Mouse (Mus musculus) activated CD4-positive, CD25-positive, alpha-beta regulatory T cell, adult 4 months (primary cell): Measurements from ENCODE around the gene Ceacam18. TPM values are rescaled to one million over a fixed set of nuclear protein-coding genes. Genes with fewer than 3 reads are reported as not detected.
A peak's percentile ranks its signal among the peaks of the same experiment; 100 is the strongest.
"Not testable (repeated sequence)": the region's sequence is repeated elsewhere in the genome, so short reads cannot be mapped to it uniquely, and the experiment has no call there.

Experiments used
- ATAC-seq: one replicate; pipeline ENCODE4 v1.8.0; 2017
- polyA plus RNA-seq, 2 experiments: library from polyadenylated mRNA; unstranded; fragments of 100-300 nt; shearing (Covaris generic); gene quantifications; one replicate each; pipeline ENCODE4 v1.2.1; 2017

Ceacam18 gene
- polyA plus RNA-seq, 2 experiments from 2014 or later, result not detected

DNA sequence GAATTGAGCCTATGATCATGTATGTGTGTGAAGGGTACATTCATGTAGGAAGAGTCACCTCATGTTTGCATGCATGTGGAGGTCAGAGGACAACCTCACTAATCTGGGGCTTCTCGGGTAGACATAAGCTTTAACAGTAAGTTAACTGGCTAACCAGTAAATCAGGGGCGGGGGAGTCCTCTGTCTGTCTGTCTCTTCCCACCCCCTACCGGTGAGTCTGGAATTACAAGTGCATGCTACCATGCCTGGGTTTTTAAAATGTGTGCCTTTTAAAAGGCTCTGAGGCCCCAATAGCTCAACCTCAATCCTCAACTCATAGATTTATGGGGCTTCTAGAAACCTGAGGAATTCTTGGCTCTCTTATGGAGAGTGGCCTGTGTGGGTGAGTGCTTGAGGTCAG lies 34.1 kb downstream of the Ceacam18 start:
- no peak for ATAC-seq

DNA sequence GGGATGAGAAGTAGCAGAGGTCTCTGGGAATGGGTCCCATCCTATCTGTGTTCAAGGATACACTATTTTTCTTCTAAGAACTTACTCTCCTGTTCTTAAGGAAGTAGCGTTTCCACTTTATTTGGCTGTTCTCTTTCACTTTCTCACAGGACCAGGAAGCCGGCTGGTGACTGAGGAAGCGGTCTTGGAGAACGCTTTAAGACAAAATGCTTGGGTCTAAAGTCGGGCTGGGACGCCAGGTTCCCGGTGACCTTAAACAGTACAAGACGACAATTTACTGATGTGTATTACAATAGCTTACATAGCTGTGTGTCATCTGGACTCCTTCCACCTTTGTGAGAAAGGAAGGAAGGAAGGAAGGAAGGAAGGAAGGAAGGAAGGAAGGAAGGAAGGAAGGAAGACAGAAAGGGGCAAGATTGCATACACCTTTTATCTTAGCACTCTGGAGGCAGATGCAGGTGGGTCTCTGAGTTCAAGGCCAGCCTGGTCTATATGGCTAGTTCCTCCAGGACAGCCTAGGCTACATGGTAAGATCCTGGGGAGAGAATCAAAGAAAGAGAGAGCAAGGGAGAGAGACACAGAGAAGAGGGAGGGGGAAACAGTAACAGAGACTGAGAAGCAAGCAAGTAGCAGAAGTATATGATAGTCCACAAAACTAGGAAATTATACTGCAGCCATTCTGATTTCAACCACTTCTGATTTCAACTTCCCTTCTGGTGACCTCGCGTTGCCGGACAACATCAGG lies 36.7 kb downstream of the Ceacam18 start:
- no peak for ATAC-seq

DNA sequence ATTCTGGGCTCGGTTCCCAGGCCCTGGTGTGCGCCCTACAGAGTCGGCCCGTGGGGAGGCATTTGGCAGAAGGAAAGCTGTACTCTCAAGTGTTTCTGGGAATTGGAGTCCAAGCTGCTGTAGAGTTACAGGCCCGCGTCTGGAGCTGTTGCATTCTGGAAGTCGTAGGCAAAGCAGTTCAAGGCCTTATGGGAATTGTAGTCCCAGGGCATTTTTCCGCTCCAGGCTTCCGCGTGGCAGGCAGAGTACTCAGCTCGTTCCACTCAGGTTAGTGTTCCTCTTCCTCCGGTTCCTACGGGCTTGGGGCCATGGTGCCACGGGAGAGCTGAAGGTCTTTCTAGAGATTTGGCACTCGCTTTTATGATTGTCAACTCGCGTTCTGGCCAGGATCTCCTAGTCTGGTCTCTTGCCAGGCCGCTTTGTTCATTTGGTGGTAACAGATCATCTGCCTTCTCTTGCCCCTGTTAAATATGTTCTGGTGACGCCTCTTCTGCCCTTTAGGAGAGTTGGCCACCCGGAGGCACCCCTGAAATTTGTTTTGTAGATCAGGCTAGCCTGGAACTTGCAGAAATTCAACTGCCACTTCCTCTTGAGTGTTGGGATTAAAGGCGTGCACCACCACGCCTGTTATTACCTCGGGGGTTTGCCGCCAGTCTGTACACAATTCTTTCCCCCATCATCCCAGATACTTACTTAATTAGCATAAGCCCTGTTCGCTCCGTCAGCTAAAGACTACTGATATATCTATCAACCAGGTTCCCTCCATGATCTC lies 37.5 kb downstream of the Ceacam18 start, which contains the start of gene Ctu1:
Ctu1 (plus strand) TSS at position 208 of the 772 bp plus-strand sequence.
- ATAC-seq, result peak; percentile 98

DNA sequence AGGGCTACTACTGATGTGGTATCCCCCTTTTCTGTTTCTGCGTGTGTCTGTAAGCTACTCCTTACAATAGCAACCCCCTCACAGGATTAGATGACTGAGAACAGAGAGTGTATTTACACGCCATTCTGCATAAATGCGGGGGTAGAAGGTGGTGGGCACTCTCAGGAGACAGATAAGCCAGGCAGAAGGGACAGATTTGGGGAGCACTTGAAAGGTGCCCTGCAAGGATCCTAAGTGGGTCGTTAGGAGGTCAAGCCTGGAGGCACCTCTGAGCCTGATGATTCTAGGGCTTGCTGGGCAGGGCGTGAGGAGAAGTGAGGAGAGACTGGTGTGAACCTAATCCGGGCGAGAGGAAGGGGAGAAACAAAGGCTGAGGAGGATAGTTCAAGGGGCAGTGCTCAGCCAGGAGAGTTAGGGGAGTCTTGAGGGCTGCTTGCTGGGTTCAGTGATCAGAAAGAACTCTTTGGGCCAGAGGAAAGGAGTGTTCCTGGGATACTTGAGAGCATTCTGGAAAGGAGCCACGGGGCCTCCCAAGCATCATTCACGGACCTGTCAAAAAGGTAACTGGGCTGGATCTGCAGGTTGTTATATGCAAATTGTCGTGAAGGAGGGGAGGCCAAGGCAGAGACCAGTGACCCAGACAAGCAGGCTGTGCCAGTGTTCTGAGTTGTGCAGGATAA lies 38.2 kb downstream of the Ceacam18 start:
- ATAC-seq, result no peak

DNA sequence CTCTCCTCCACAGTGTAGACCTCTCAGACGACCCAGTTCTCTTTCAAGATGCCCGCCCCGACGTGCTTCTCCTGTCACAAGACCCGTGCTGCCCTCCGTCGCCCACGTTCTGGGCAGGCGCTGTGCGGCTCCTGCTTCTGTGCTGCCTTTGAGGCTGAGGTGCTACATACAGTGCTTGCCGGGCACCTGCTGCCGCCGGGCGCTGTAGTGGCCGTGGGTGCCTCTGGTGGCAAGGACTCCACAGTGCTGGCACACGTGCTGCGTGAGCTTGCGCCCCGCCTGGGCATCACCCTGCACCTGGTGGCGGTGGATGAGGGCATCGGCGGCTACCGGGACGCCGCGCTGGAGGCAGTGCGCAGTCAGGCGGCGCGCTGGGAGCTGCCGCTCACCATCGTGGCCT lies 40.6 kb downstream of the Ceacam18 start:
- ATAC-seq, result no peak

DNA sequence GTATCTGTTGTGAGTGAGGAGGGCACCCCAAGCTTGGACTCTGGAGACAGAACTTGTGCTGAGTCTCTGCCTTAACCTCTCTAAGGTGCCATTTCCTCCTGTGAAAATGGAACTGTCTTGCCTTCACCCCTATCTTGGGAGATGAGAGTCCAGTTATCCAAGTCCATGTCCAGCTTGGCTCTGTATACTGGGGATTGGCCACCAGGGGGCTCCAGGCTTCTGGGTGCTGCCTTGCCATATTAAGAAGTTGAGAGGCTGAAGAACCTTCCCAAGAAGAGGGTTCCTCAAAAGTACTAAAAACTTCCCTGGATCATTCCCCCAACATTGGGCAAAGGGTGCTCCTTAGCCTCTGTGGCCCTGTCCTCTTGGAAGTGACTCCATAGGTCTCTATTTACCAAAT lies 44.0 kb downstream of the Ceacam18 start:
- ATAC-seq, result no peak

DNA sequence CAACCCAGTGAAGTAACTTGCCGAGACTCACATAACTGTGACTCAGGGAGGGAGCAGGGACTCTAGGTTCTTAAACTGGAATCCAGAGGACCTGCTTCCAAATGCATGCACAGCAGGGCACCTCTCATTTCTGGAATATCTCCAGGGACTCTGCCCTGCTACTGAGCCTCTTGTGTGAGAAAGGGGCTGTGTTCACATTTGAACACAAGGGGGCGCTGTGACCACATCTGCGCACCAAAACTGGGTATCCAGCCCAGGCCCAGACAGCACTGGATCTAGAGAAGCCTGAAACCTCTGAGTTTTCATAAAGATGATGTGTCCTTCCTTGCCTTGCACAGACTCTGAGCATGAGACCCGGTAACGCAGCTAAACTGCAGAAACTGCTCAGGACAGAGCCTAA lies 46.5 kb downstream of the Ceacam18 start:
- ATAC-seq, result peak; percentile 40

DNA sequence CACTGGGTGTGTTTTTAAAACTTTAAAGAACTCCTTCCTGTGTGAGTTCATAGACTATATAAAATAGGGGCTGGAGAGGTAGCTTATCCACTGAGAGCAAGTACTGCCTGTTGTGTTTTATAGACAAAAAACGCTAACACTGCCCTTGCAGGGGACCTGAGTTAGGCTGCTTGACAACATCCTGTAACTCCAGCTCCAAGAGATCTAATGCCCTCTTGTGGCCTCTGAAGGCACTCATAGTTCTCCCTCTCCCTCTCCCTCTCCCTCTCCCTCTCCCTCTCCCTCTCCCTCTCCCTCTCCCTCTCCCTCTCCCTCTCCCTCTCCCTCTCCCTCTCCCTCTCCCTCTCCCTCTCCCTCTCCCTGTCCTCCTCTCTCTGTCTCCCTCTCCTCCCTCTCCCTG lies 48.0 kb downstream of the Ceacam18 start:
- not testable (repeated sequence) for ATAC-seq

DNA sequence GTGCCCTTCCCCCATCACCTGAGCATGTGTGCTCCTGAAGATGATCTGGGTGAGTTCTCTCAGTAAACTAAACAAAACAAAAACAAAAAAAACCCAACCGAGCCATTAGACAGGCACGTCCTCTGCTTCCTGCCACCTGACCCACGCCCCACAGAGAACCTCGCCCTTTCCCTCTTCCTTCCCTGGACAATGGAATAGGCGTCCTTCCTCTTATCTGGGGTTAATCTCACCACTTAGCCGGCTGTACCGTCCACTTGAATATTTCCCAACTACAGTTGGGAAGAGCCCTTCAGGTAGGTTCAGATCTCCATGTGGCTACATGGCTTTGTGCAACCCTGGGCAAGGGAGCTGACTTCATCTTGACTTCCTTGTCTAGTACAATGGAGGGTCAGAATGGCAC lies 50.6 kb downstream of the Ceacam18 start:
- no peak for ATAC-seq

DNA sequence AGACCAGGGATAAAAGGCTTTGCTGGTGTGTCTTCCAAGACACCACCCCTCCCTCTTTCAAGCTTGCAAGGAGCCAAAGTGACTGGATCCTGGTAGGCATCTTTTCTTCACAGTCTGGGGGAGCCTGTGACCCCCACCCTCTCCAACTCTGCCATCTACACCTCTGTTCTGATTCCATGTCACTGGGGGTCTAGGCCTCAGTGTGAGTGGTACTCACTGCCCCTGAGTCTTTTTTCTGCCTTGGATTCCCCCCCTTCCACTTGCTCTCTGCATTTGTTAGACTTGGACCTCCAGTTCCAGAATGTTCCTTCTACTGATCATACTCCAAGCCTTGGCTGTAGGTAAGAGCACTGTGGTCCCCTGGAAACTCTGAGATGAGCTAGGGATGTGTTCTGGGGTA lies 55.6 kb downstream of the Ceacam18 start, which contains the start of gene Klk14:
Klk14 (plus strand) TSS at position 301 of the 400 bp plus-strand sequence.
- no peak for ATAC-seq

Other genes with a start within 250 kb of the Ceacam18 start
- 1 to 10 TPM in 1 of 2 experiments, not detected in 1; 2.4 TPM for gene Siglecg, start 226.5 kb upstream of the Ceacam18 start, polyA plus RNA-seq
- not detected for gene Lim2, start 207.0 kb upstream of the Ceacam18 start, polyA plus RNA-seq
- 100 to 1,000 TPM; 381 to 402 TPM for gene Nkg7, start 197.6 kb upstream of the Ceacam18 start, polyA plus RNA-seq
- 1 to 10 TPM in 1 of 2 experiments, not detected in 1; 1.4 TPM for gene Cldnd2, start 193.9 kb upstream of the Ceacam18 start, polyA plus RNA-seq
- gene Etfb, start 190.6 kb upstream of the Ceacam18 start, polyA plus RNA-seq, result 100 to 1,000 TPM; 235 to 271 TPM
- not detected for gene Gm45233, start 190.6 kb upstream of the Ceacam18 start, polyA plus RNA-seq
- 1 to 10 TPM; 1.2 to 4.3 TPM for gene Vsig10l, start 171.6 kb upstream of the Ceacam18 start, polyA plus RNA-seq
- gene Iglon5, start 144.6 kb upstream of the Ceacam18 start, polyA plus RNA-seq, result not detected
- not detected for gene 4931406B18Rik, start 128.8 kb upstream of the Ceacam18 start, polyA plus RNA-seq
- gene Cd33, start 90.3 kb upstream of the Ceacam18 start, polyA plus RNA-seq, result not detected
- 1 to 10 TPM; 3.2 to 3.4 TPM for gene Zfp658, start 72.5 kb upstream of the Ceacam18 start, polyA plus RNA-seq
- 10 to 100 TPM in 1 of 2 experiments, 1 to 10 TPM in 1; 9.4 to 10.9 TPM for gene Zfp719, start 55.1 kb upstream of the Ceacam18 start, polyA plus RNA-seq
- gene Zfp819, start 27.5 kb upstream of the Ceacam18 start, polyA plus RNA-seq, result under 1 TPM in 1 of 2 experiments, not detected in 1; 0.20 TPM
- gene Siglece, start 25.5 kb downstream of the Ceacam18 start, polyA plus RNA-seq, result under 1 TPM in 1 of 2 experiments, not detected in 1; 0.34 TPM
- 1 to 10 TPM; 1.2 to 1.3 TPM for gene Ctu1, start 37.3 kb downstream of the Ceacam18 start, polyA plus RNA-seq
- not detected for gene Klk14, start 55.7 kb downstream of the Ceacam18 start, polyA plus RNA-seq
- gene Klk13, start 77.9 kb downstream of the Ceacam18 start, polyA plus RNA-seq, result not detected
- gene Klk12, start 134.2 kb downstream of the Ceacam18 start, polyA plus RNA-seq, result not detected
- gene Klk11, start 139.9 kb downstream of the Ceacam18 start, polyA plus RNA-seq, result under 1 TPM in 1 of 2 experiments, not detected in 1; 0.36 TPM
- under 1 TPM in 1 of 2 experiments, not detected in 1; 0.32 TPM for gene Klk10, start 146.3 kb downstream of the Ceacam18 start, polyA plus RNA-seq
- gene Klk9, start 157.2 kb downstream of the Ceacam18 start, polyA plus RNA-seq, result not detected
- 100 to 1,000 TPM; 179 to 197 TPM for gene Klk8, start 162.9 kb downstream of the Ceacam18 start, polyA plus RNA-seq
- gene Klk7, start 176.6 kb downstream of the Ceacam18 start, polyA plus RNA-seq, result not detected
- gene Klk6, start 189.8 kb downstream of the Ceacam18 start, polyA plus RNA-seq, result not detected
- gene Klk5, start 207.3 kb downstream of the Ceacam18 start, polyA plus RNA-seq, result not detected
- gene Klk4, start 246.5 kb downstream of the Ceacam18 start, polyA plus RNA-seq, result not detected